Mouse (Mus musculus) hindbrain, postnatal 0 days (tissue): ENCODE data around the gene Col6a3. TPM values are rescaled to one million over a fixed set of nuclear protein-coding genes. Genes with fewer than 3 reads are reported as not detected.

ENCODE experiments used
- ATAC-seq: fragments of 200-750 bp; cut with Nextera tagmentation; 2 replicates; pipeline ENCODE4 v1.8.0; 2017; ENCODE audit warnings: mild to moderate bottlenecking, moderate TSS enrichment, moderate library complexity
- DNase-seq: peaks from one replicate; pipeline ENCODE4 v3.0.0-alpha.2; 2015; ENCODE audit warnings: low spot score
- H3K27ac ChIP-seq: fragments of 300-500 bp; sonication (generic); 2 replicates; pipeline ENCODE4 v1.5.1; 2014; ENCODE audit warnings: mild to moderate bottlenecking
- H3K27me3 ChIP-seq: fragments of 300-500 bp; sonication (generic); 2 replicates; pipeline ENCODE4 v1.6.1; 2014; ENCODE audit warnings: low read length, mixed read lengths; ENCODE audit not compliant: insufficient read depth
- H3K36me3 ChIP-seq: fragments of 300-500 bp; sonication (generic); 2 replicates; pipeline ENCODE4 v1.6.1; 2014; ENCODE audit warnings: low read length, mixed read lengths; ENCODE audit not compliant: insufficient read depth
- H3K4me1 ChIP-seq: fragments of 300-500 bp; sonication (generic); 2 replicates; pipeline ENCODE4 v1.6.1; 2014; ENCODE audit warnings: antibody characterized with exemption, low read length, mixed read lengths; ENCODE audit not compliant: insufficient read depth
- H3K4me2 ChIP-seq: fragments of 300-500 bp; sonication (generic); 2 replicates; pipeline ENCODE4 v1.6.1; 2014; ENCODE audit warnings: low read depth, mild to moderate bottlenecking, low read length, moderate library complexity, mixed read lengths
- H3K4me3 ChIP-seq: fragments of 300-500 bp; sonication (generic); 2 replicates; pipeline ENCODE4 v1.5.1; 2014; ENCODE audit warnings: low read length
- H3K9ac ChIP-seq: fragments of 300-500 bp; sonication (generic); replicated peaks from 2 replicates; pipeline ENCODE4 v1.6.1; 2014; ENCODE audit warnings: mild to moderate bottlenecking, low read length, moderate library complexity, mixed read lengths
- H3K9me3 ChIP-seq: fragments of 300-500 bp; sonication (generic); 2 replicates; pipeline ENCODE4 v1.6.1; 2016; ENCODE audit warnings: low read length, mixed read lengths
- CTCF ChIP-seq: IDR thresholded peaks from 2 replicates; pipeline ENCODE4 v1.5.1; 2016; ENCODE audit warnings: antibody characterized with exemption, control low read depth, low read depth
- WGBS: fragments of 180-500 bp; shearing (Covaris S2); extraction: QIAGEN DNeasy Blood & Tissue Kit; methylation state at CpG from one replicate; pipeline ENCODE4 v1.1.7; 2014; 5-methylcytosine and 5-hydroxymethylcytosine counted together
- polyA plus RNA-seq: library from polyadenylated mRNA; unstranded; fragments of >200 nt; fragmentation: Nextera tagmentation; extraction: Ambion mirVana; gene quantifications from 2 replicates; pipeline ENCODE4 v1.2.1, GENCODE M21; 2015
- total RNA-seq: library from RNA; depleted of rRNA; stranded (reverse); fragments of >200 nt; gene quantifications from 2 replicates; pipeline ENCODE4 v1.2.3, GENCODE M21; 2014

Gene Col6a3
- total and polyA plus RNA-seq, 2 experiments from 2014 or later: 4.9 to 19.2 TPM

GRCm38 (mm10) chr1:90779072-90779471, 64.7 kb downstream of the Col6a3 start:
- H3K4me2 ChIP-seq: no peak overlapping the region
- TF ChIP-seq CTCF: no peak
- no peaks in the 10 kb centered on the region for H3K36me3 ChIP-seq
- no peak overlapping the region for H3K4me3 ChIP-seq
- 55% methylated on average over 7 of the region's 7 CpGs for WGBS
- no peak overlapping the region for H3K9ac ChIP-seq
- H3K4me1 ChIP-seq: no peaks in the 10 kb centered on the region
- H3K9me3 ChIP-seq: no peaks in the 10 kb centered on the region
- H3K27ac ChIP-seq: no peak overlapping the region
- DNase-seq (peak; percentile 62), ATAC-seq (no peak)
- H3K27me3 ChIP-seq: no peaks in the 10 kb centered on the region

- peak overlapping the region; percentile 48; the same call in 1 of the 2 replicates for H3K27ac ChIP-seq
- 14% methylated on average over 10 of the region's 10 CpGs for WGBS
Observed at GRCm38 (mm10) chr1:90775477-90776241, 68.1 kb downstream of the Col6a3 start.

GRCm38 (mm10) chr1:90771172-90771571, 72.6 kb downstream of the Col6a3 start:
- H3K4me2 ChIP-seq: no peak overlapping the region
- DNase-seq: no peak
- H3K9ac ChIP-seq: no peak overlapping the region
- H3K27ac ChIP-seq: no peak overlapping the region
- no peak for ATAC-seq
- 47% methylated on average over 4 of the region's 4 CpGs for WGBS
- no peaks in the 10 kb centered on the region for H3K36me3 ChIP-seq
- no peak for TF ChIP-seq CTCF
- no peaks in the 10 kb centered on the region for H3K9me3 ChIP-seq
- H3K4me1 ChIP-seq: no peaks in the 10 kb centered on the region
- H3K27me3 ChIP-seq: no peaks in the 10 kb centered on the region
- H3K4me3 ChIP-seq: no peak overlapping the region

More at GRCm38 (mm10) chr1:90775477-90776241, 68.1 kb downstream of the Col6a3 start:
- H3K4me2 ChIP-seq: no peak overlapping the region
- TF ChIP-seq CTCF: no peak
- no peaks in the 10 kb centered on the region for H3K27me3 ChIP-seq
- H3K9ac ChIP-seq: no peak overlapping the region
- H3K4me3 ChIP-seq: no peak overlapping the region
- H3K36me3 ChIP-seq: no peaks in the 10 kb centered on the region
- DNase-seq: peak; percentile 83
- peak; percentile 97 for ATAC-seq
- H3K4me1 ChIP-seq: no peaks in the 10 kb centered on the region
- no peaks in the 10 kb centered on the region for H3K9me3 ChIP-seq

- no peak for TF ChIP-seq CTCF
Observed at GRCm38 (mm10) chr1:90770027-90770426, 73.7 kb downstream of the Col6a3 start.

GRCm38 (mm10) chr1:90769301-90769700, 74.5 kb downstream of the Col6a3 start:
- Histone ChIP-seq H3K4me2 (no peak overlapping the region), H3K36me3 (no peaks in the 10 kb centered on the region), H3K9me3 (no peaks in the 10 kb centered on the region), H3K27ac (no peak overlapping the region), H3K4me3 (no peak overlapping the region), H3K4me1 (no peaks in the 10 kb centered on the region), H3K27me3 (no peaks in the 10 kb centered on the region), H3K9ac (no peak overlapping the region)
- ATAC-seq (no peak), DNase-seq (no peak)
- WGBS: 67% methylated on average over 7 of the region's 7 CpGs
- TF ChIP-seq CTCF: no peak

More at GRCm38 (mm10) chr1:90770027-90770426, 73.7 kb downstream of the Col6a3 start:
- H3K4me3 ChIP-seq: no peak overlapping the region
- no peak overlapping the region for H3K27ac ChIP-seq
- 84% methylated on average over 7 of the region's 7 CpGs for WGBS
- H3K9me3 ChIP-seq: no peaks in the 10 kb centered on the region
- H3K9ac ChIP-seq: no peak overlapping the region
- H3K27me3 ChIP-seq: no peaks in the 10 kb centered on the region
- ATAC-seq: no peak
- DNase-seq: no peak
- no peak overlapping the region for H3K4me2 ChIP-seq
- no peaks in the 10 kb centered on the region for H3K4me1 ChIP-seq
- no peaks in the 10 kb centered on the region for H3K36me3 ChIP-seq

GRCm38 (mm10) chr1:90758091-90758673, 85.6 kb downstream of the Col6a3 start:
- 84% methylated on average over 4 of the region's 4 CpGs for WGBS
- H3K27me3 ChIP-seq: no peaks in the 10 kb centered on the region
- ATAC-seq (no peak), DNase-seq (no peak)
- no peak overlapping the region for H3K27ac ChIP-seq
- H3K9me3 ChIP-seq: no peaks in the 10 kb centered on the region
- no peak for TF ChIP-seq CTCF
- H3K9ac ChIP-seq: no peak overlapping the region
- no peak overlapping the region for H3K4me2 ChIP-seq
- no peak overlapping the region for H3K4me3 ChIP-seq
- H3K36me3 ChIP-seq: no peaks in the 10 kb centered on the region
- peaks cover 9% of the 10 kb centered on the region for H3K4me1 ChIP-seq
